ENCODE assay signal across 24 mouse cellular contexts in genomic region chr13:107880551-107880950, GRCm38 (mm10).
DNase-seq lines count a peak whose midpoint lies in the region; ATAC-seq and TF ChIP-seq lines count a peak whose summit lies in the region.
"Had no signal": no experiment of that assay in that cellular context is flagged by ENCODE, and none has a peak within 500 bp of the region (broad histone marks: within the 10 kb centered on the region; RNA-seq: fewer than 3 reads in every experiment).

No protein-coding gene starts in this region.

- no peak overlapping the region for H3K9ac ChIP-seq in forebrain, postnatal 0 days
- H3K9ac ChIP-seq in forebrain, embryonic 16.5 days (replicated peaks; ENCODE audit: low read depth, low read length), result no peak overlapping the region
- H3K9ac ChIP-seq in hindbrain, postnatal 0 days (replicated peaks; ENCODE audit: low read length), result no peak overlapping the region
- H3K9ac ChIP-seq in hindbrain, embryonic 11.5 days (ENCODE audit: low read depth, low read length), result no peak overlapping the region
- no peak overlapping the region for H3K9ac ChIP-seq in lung, embryonic 14.5 days
- H3K9ac ChIP-seq: embryonic facial prominence, embryonic 15.5 days; heart, embryonic 12.5 days; hindbrain, embryonic 12.5 days had no signal

- no peak overlapping the region for H3K27ac ChIP-seq in forebrain, postnatal 0 days (ENCODE audit: low read depth, low read length)
- no peak overlapping the region for H3K27ac ChIP-seq in forebrain, embryonic 16.5 days (ENCODE audit: low read length)
- no peak overlapping the region for H3K27ac ChIP-seq in hindbrain, postnatal 0 days
- H3K27ac ChIP-seq in hindbrain, embryonic 11.5 days (ENCODE audit: low read depth, low read length), result no peak overlapping the region
- H3K27ac ChIP-seq in lung, embryonic 14.5 days (ENCODE audit: low read depth), result no peak overlapping the region
- H3K27ac ChIP-seq: embryonic facial prominence, embryonic 15.5 days; forebrain, embryonic 10.5 days; hindbrain, embryonic 12.5 days had no signal

- no peak for DNase-seq in forebrain, postnatal 0 days
- DNase-seq in hindbrain, postnatal 0 days (ENCODE audit: low spot score), result no peak
- DNase-seq in hindbrain, embryonic 11.5 days (ENCODE audit: low spot score), result no peak
- no peak for DNase-seq in lung, embryonic 14.5 days
- no peak for DNase-seq in lung, postnatal 4 days
- peak; percentile 42 for DNase-seq in R1 (ENCODE audit: low read depth, low spot score)
- DNase-seq in embryo, embryonic 11 days, result no peak
- DNase-seq: adrenal gland, adult 8-10 months; adrenal gland, postnatal 36 days; cerebellum, adult 2 months; cerebellum, postnatal 10 days; gastrocnemius, postnatal 36 days; heart, adult 18-20 months; heart, postnatal 36 days had no signal

- H3K4me1 ChIP-seq in forebrain, postnatal 0 days (ENCODE audit: insufficient read depth), result peaks cover 11% of the 10 kb centered on the region
- peaks cover 30% of the 10 kb centered on the region for H3K4me1 ChIP-seq in forebrain, embryonic 16.5 days (replicated peaks; ENCODE audit: control insufficient read depth, insufficient read depth, low read length)
- H3K4me1 ChIP-seq in hindbrain, postnatal 0 days (ENCODE audit: insufficient read depth, low read length), result peaks cover 6% of the 10 kb centered on the region; the same call in 1 of the 2 replicates
- no peaks in the 10 kb centered on the region; the same call in 1 of the 2 replicates for H3K4me1 ChIP-seq in hindbrain, embryonic 11.5 days (replicated peaks; ENCODE audit: control insufficient read depth, insufficient read depth, low read length)
- H3K4me1 ChIP-seq in lung, embryonic 14.5 days (ENCODE audit: insufficient read depth), result peaks cover 3% of the 10 kb centered on the region; the same call in 1 of the 2 replicates

- H3K36me3 ChIP-seq in forebrain, postnatal 0 days (ENCODE audit: insufficient read depth), result no peaks in the 10 kb centered on the region
- H3K36me3 ChIP-seq in forebrain, embryonic 16.5 days (ENCODE audit: control insufficient read depth, insufficient read depth), result no peaks in the 10 kb centered on the region
- no peaks in the 10 kb centered on the region for H3K36me3 ChIP-seq in hindbrain, postnatal 0 days (ENCODE audit: insufficient read depth, low read length)
- no peaks in the 10 kb centered on the region for H3K36me3 ChIP-seq in hindbrain, embryonic 11.5 days (ENCODE audit: control insufficient read depth, insufficient read depth, low read length)
- no peaks in the 10 kb centered on the region for H3K36me3 ChIP-seq in lung, embryonic 14.5 days (ENCODE audit: insufficient read depth)
- H3K36me3 ChIP-seq: embryonic facial prominence, embryonic 15.5 days; heart, embryonic 12.5 days; hindbrain, embryonic 12.5 days had no signal

- peak; percentile 25; the same call in 1 of the 2 replicates for TF ChIP-seq CTCF in forebrain, postnatal 0 days (IDR thresholded peaks at IDR 0.05; ENCODE audit: low read depth)
- TF ChIP-seq CTCF in hindbrain, postnatal 0 days (IDR thresholded peaks at IDR 0.05; ENCODE audit: low read depth), result peak; percentile 37; the same call in 1 of the 2 replicates
- peak; percentile 27 for TF ChIP-seq CTCF in lung, embryonic 14.5 days (IDR thresholded peaks at IDR 0.05; ENCODE audit: low read depth)

- no peak overlapping the region for H3K4me2 ChIP-seq in forebrain, postnatal 0 days (ENCODE audit: low read depth)
- H3K4me2 ChIP-seq in forebrain, embryonic 16.5 days (ENCODE audit: low read length), result no peak overlapping the region
- no peak overlapping the region for H3K4me2 ChIP-seq in hindbrain, postnatal 0 days (ENCODE audit: low read depth, low read length)
- H3K4me2 ChIP-seq in hindbrain, embryonic 11.5 days (replicated peaks; ENCODE audit: low read depth, low read length), result no peak overlapping the region
- H3K4me2 ChIP-seq in lung, embryonic 14.5 days, result no peak overlapping the region
- H3K4me2 ChIP-seq: embryonic facial prominence, embryonic 15.5 days; heart, embryonic 12.5 days; hindbrain, embryonic 12.5 days had no signal

- WGBS in forebrain, postnatal 0 days, result 97% methylated on average over 2 of the region's 2 CpGs
- 98% methylated on average over 2 of the region's 2 CpGs for WGBS in forebrain, embryonic 16.5 days
- 97% methylated on average over 2 of the region's 2 CpGs for WGBS in hindbrain, postnatal 0 days
- 99% methylated on average over 2 of the region's 2 CpGs for WGBS in hindbrain, embryonic 11.5 days
- 91% methylated on average over 2 of the region's 2 CpGs for WGBS in lung, embryonic 14.5 days

- no peak for ATAC-seq in forebrain, postnatal 0 days
- ATAC-seq in forebrain, embryonic 16.5 days, result no peak
- ATAC-seq in hindbrain, postnatal 0 days, result no peak
- no peak for ATAC-seq in hindbrain, embryonic 11.5 days (ENCODE audit: low FRiP score)
- no peak for ATAC-seq in lung, embryonic 14.5 days (ENCODE audit: insufficient read depth)
- ATAC-seq: CD4-positive, CD25-positive, alpha-beta regulatory T cell, adult 4 months; forebrain, embryonic 14.5 days; hindbrain, embryonic 16.5 days; Patski had no signal

- no peaks in the 10 kb centered on the region for H3K9me3 ChIP-seq in forebrain, postnatal 0 days (ENCODE audit: low read length)
- no peaks in the 10 kb centered on the region for H3K9me3 ChIP-seq in forebrain, embryonic 16.5 days (ENCODE audit: control insufficient read depth, low read length)
- H3K9me3 ChIP-seq in hindbrain, postnatal 0 days (ENCODE audit: low read length), result no peaks in the 10 kb centered on the region
- H3K9me3 ChIP-seq in hindbrain, embryonic 11.5 days (ENCODE audit: control insufficient read depth, low read length), result no peaks in the 10 kb centered on the region
- peaks cover 5% of the 10 kb centered on the region; the same call in 1 of the 2 replicates for H3K9me3 ChIP-seq in lung, embryonic 14.5 days (ENCODE audit: low read depth, low read length)
- H3K9me3 ChIP-seq: embryonic facial prominence, embryonic 15.5 days; heart, embryonic 12.5 days had no signal

- no peaks in the 10 kb centered on the region for H3K27me3 ChIP-seq in forebrain, postnatal 0 days (ENCODE audit: insufficient read depth, low read length)
- H3K27me3 ChIP-seq in forebrain, embryonic 16.5 days (replicated peaks; ENCODE audit: control insufficient read depth, insufficient read depth, low read length), result no peaks in the 10 kb centered on the region
- no peaks in the 10 kb centered on the region for H3K27me3 ChIP-seq in hindbrain, postnatal 0 days (ENCODE audit: insufficient read depth, low read length)
- H3K27me3 ChIP-seq in hindbrain, embryonic 11.5 days (ENCODE audit: control insufficient read depth, insufficient read depth, low read length), result no peaks in the 10 kb centered on the region
- no peaks in the 10 kb centered on the region for H3K27me3 ChIP-seq in lung, embryonic 14.5 days (ENCODE audit: insufficient read depth, low read length)
- H3K27me3 ChIP-seq: embryonic facial prominence, embryonic 15.5 days; heart, embryonic 12.5 days; hindbrain, embryonic 12.5 days; Patski had no signal

- no peak overlapping the region for H3K4me3 ChIP-seq in forebrain, postnatal 0 days (ENCODE audit: low read depth, low read length)
- no peak overlapping the region for H3K4me3 ChIP-seq in forebrain, embryonic 16.5 days (replicated peaks; ENCODE audit: low read length)
- H3K4me3 ChIP-seq in hindbrain, postnatal 0 days (ENCODE audit: low read length), result no peak overlapping the region
- no peak overlapping the region for H3K4me3 ChIP-seq in hindbrain, embryonic 11.5 days (ENCODE audit: low read depth, low read length)
- H3K4me3 ChIP-seq in lung, embryonic 14.5 days (ENCODE audit: low read depth, low read length), result no peak overlapping the region
- H3K4me3 ChIP-seq: embryonic facial prominence, embryonic 15.5 days; erythroblast, embryonic 14.5 days; forebrain, embryonic 10.5 days; heart, embryonic 12.5 days; hindbrain, embryonic 12.5 days had no signal
